Mouse (Mus musculus): ENCODE measurements at regions not wholly inside any gene's neighbourhood (a gene's known extent, or its start where the extent isn't known, plus 50 kb on each side); places are given as distances from the start of the nearest gene placed in this dataset.

GRCm38 (mm10) chr9:112431920-112432437, 196.2 kb upstream of the Arpp21 start:
- no peak for DNase-seq (ENCODE audit: low read depth)

DNA sequence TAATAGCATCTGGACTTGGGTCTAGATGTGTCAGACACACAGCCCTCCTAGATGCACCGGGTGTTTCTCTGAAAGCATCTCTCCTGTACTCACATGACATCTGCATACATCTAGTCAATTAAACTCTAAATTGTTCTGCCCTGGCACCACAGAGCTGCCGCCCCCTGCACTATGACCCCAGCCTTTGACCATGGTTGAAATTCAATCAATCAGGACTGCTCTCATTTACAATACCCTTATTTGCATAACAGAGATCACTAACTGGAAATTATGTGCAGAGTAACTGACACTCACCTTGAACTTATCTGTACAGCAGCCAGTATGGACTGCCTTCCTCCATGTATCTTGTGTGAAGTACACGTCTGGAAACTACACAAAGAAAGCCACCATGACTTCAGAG, 193.5 kb upstream of the Arpp21 start:
- DNase-seq (ENCODE audit: low read depth) = no peak

GRCm38 (mm10) chr9:112405772-112406315, 170.1 kb upstream of the Arpp21 start:
- no peak for DNase-seq (ENCODE audit: low read depth)

GRCm38 (mm10) chr9:112370746-112371145, 135.0 kb upstream of the Arpp21 start:
- no peak for DNase-seq (ENCODE audit: low read depth)

GRCm38 (mm10) chr9:112367291-112367690, 131.6 kb upstream of the Arpp21 start:
- no peak for DNase-seq (ENCODE audit: low read depth)

DNA sequence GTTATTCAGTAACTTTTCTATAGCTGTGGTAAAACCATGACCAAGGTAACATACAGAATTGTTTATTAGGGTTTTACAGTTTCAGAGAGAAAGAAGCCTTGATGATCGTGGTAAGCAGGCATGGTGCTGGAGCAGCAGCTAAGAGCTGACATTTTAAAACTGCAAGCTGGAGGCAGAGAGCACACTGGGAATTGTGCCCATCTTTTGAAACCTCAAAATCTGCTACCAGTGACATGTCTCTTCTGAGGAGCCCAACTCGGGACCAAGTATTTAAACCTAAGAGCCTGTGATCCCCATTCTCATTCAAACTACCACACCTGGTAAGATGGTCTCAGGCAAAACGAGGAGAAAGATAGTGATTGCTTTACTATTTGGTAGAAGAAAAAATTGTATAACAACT, 125.6 kb upstream of the Arpp21 start:
- DNase-seq (ENCODE audit: low read depth) = no peak

GRCm38 (mm10) chr9:112358711-112359298, 123.1 kb upstream of the Arpp21 start:
- no peak for DNase-seq (ENCODE audit: low read depth)

DNA sequence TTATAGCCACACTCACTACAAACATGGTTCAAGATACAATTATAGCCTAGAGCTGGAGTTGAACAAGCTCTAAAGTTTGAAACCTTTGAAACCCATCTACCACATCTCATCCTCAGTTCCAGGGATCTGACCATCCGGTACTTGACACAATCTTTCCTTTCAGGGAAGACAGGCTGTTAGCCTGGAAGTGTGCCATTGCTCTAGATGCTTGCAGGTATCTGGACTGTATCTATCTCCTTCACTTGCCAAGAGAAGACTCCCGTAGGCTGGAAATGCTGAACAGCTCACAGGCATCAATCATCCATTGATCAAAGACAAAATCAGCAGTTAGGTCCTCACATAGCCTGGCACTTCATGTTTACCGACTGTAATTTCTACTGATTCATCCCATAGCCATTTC, 117.5 kb upstream of the Arpp21 start:
- DNase-seq (ENCODE audit: low read depth) = no peak

DNA sequence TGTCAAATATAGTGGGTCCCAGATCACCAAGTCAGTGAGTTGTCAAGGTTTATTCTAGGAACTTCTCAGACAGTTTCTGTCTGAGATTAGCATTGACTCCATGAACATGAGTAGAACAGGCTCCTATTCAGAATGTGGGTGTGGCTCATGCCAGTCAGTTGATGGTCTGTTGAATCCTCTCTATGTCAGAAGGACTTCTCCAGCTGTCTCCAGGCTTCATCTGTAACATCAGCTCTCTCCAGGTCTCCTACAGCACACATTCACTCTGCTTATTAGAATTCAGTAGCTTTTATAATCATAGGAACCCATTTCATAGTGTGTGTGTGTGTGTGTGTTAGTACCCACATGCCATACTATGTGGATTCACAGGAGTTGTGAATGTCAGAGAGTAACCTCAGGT, 113.2 kb upstream of the Arpp21 start:
- no peak for DNase-seq (ENCODE audit: low read depth)

DNA sequence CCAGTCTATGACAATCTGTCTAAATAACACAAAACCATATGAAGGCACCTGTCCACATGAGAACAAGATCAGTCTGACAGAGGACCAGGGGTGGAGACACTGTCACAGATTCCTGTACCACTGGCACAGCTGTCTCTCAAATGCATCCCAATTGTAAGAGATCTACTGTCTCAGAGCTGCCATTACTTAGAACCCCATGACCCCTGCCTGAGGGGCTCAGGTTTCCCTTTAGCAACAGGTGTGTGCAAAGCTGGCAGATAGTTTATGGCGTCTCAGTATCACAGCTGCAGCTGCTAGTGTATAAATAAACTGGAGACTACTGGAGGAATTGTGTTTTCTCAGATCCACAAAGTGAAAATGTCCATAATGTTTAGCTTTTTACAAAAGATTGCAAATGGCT, 109.1 kb upstream of the Arpp21 start:
- DNase-seq (ENCODE audit: low read depth) = no peak

DNA sequence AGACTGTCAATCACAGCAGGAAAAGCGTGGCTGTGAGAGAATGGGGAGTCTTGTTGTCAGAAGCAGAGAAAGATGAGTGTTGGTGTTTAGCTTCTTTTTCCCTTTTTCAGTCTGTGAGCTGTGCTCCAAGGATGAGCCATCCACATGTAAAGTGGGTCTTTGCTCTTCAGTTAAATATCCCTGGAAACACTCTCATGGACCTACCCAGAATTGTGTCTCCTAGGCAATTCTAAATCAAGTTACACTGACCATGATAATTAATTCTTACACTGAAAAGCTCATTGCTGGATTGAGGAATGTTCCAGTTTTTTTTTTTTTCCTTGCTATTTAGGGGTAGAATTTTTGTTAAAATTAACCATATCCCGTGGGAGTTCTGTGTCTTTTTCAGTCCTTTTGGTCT, 104.6 kb upstream of the Arpp21 start:
- DNase-seq (ENCODE audit: low read depth) = no peak

- DNase-seq (ENCODE audit: low read depth) = no peak
Observed at GRCm38 (mm10) chr9:112320016-112320415, 84.3 kb upstream of the Arpp21 start.

GRCm38 (mm10) chr9:112308950-112309349, 73.2 kb upstream of the Arpp21 start:
- DNase-seq (ENCODE audit: low read depth) = no peak

- no peak for DNase-seq (ENCODE audit: low read depth)
Observed at GRCm38 (mm10) chr9:112307837-112308236, 72.1 kb upstream of the Arpp21 start.

- DNase-seq (ENCODE audit: low read depth) = no peak
Observed at GRCm38 (mm10) chr9:112291875-112292274, 56.1 kb upstream of the Arpp21 start.

Measured in c-Kit-positive CD71-negative TER-119-negative erythroid progenitor cells, embryonic 14.5 days (primary cell).